Mouse (Mus musculus): ENCODE measurements at regions not wholly inside any gene's neighbourhood (a gene's known extent, or its start where the extent isn't known, plus 50 kb on each side); places are given as distances from the start of the nearest gene placed in this dataset.

DNA sequence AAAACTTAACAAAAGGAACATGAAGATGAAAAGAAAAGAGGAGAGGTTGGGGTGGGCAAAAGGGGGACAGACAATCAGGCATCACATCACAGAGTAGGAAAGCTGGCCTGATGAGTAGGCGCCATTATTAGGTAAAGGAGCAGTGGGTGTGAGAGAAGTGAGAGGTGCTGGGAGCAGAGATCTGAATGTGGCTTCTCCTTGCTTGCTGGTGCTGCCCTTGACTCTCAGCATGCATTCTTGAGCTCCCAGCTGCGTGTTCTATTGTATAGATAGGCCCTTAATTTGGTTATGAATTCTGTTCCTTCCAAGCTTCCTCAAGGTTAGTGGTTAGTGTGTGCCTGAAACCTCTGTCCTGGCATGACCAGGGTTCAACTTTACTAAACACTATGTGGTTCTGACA, 115.0 kb upstream of the Paqr3 start:
- ATAC-seq (ENCODE audit: poor library complexity, severe bottlenecking): no peak

DNA sequence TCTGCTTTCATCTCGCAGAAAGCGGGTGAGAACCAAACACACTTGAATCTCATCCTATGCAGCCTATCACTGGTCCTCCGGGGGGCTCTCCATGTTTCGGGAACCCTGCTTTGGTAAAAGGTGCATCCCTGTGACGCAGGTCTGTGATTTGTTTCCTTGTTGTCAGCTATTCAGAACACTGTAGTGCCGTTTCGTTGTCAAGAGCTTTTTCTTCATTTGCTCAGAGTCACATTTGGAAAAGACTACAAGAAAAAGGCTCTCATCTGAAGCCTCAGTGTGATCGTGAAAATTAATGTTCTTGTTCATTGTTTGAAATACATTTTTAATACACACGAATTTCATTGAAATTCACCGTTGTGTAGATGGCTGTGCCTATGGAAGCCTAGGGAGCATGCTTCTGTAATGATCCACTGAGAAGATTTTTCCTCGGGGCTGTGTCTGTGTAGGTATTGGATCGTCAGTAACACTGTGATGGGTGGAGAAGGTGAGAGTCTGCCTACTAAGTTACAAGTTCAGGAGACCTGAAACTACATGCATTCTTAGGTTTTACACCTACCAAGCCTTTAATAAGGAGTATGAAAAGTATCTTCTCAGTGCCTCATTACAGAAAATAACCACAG, 112.0 kb upstream of the Paqr3 start:
- ATAC-seq (ENCODE audit: poor library complexity, severe bottlenecking): no peak

DNA sequence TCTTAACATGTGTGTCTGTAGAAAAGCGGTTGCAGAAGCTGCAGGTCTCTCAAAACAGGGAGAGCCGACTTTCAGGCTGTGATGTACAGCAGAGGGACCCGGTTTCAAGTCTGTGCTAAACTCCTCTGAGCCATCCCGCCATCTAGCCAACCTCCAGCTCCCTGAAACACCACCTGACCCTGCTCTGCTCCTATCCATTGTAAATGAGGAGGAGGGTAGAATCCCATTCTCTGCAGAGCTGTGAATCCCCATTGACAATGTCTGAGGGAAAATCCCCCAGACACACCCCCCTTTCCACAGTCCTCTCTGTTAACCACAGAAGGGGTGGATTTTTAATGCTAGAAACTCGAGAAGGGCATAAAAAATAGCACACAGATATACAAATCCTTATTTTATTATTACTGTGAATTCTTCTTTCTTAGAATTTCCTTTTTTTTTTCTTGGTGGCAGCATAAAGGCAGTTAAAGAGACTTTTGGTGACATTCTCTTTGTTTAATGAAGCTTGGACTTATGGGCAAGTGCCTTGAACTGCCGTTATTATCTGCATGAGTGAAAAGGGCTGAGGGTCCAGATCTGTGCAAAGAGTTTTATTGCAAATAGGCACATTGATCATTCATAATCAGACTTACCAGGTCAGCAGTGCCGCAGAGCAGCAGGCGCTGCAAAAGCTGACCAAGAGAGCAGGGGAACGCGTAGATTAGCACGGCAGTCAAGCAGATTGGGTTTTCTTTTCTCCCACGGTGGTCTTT, 111.3 kb upstream of the Paqr3 start:
- no peak for ATAC-seq (ENCODE audit: poor library complexity, severe bottlenecking)

DNA sequence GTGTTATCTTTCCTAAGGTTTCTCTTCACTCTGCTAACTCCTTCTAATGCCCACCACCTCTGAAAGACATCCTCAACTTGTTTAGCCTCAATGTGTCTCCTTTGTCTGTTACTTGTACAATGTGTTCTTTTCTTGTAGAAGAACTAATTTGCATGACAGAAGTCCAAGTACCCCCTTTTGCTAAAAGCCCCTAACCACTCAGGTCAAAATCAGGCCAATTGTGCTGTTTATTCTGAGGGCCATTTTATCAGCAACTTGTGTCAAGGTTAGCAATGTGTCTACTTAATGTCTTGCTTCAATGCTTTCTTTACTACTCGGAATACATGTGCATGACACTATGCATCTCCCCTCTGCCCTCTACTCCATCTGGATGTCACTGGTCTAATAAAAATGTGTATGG, 107.3 kb upstream of the Paqr3 start:
- no peak for ATAC-seq (ENCODE audit: poor library complexity, severe bottlenecking)

DNA sequence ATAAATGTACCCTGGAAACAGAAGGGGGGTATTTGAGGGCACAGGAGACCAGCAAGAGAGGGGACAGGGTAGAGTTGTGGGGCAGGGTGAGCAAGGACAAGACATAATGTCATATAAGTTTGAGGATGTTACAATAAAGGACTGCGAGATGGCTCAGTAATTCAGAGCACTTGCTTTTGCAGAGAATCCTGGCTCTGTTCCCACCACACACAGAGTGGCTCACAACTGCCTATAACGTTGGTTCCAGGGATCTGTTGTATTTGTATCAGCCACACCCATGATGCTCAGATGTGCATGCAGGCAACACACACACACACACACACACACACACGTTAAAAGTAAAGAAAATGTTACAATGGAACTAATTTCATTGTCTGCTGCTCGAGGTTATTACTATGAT, 94.2 kb upstream of the Paqr3 start:
- no peak for ATAC-seq (ENCODE audit: poor library complexity, severe bottlenecking)

DNA sequence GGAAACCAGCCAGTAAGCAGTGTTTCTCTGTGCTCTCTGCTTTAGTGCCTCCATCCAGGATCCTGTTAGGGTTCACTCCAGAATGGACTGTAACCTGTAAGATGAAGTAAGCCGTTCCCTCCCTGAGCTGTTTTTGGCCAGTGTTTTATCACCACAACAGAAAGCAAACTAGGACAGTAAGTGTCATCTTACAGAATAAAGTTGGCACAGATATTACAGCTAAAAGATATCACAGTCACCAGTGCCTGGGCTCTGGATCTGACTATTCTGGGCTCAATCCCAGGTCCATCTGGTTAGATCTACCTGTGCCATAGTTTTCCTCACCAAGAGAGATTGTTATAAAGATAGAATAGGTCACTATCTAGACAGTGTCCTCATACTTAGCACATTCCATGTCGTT, 92.9 kb upstream of the Paqr3 start:
- ATAC-seq (ENCODE audit: poor library complexity, severe bottlenecking): no peak

DNA sequence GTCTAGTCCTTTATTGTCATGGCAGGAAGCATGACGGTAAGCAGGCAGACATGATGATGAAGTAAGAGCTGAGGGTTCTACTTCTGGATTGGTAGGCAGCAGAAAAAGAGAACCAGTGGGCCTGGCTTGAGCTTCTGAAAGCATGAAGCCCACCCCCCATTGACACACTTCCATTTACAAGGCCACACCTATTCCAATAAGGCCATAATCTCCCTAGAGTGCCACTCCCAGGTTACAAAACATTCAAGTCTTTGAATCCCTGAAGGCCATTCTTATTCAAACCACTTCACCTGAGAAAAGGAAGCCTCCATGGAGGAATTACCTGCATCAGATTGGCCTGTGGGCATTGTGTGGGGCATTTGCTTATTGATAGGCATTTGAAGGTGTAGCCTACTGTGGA, 92.2 kb upstream of the Paqr3 start:
- ATAC-seq (ENCODE audit: poor library complexity, severe bottlenecking): no peak

DNA sequence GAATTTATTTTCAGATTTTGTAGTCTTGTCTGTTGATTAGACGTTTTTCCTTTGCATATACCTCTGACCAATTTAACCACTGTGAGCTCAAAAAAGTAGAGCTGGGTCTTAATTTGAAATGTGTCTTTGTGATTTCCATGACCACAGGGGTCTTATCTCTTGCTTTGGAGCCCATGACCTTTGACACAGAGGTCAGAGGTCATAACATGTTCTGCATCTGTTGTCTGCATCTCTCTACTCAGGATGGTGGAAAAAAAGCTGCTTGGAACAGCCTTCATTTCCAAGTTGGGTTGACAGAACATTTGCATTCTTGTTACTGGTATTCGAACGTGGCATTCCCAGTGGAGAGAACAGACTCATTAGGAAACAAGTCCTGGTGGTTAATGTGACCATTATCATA, 91.2 kb upstream of the Paqr3 start:
- no peak for ATAC-seq (ENCODE audit: poor library complexity, severe bottlenecking)

DNA sequence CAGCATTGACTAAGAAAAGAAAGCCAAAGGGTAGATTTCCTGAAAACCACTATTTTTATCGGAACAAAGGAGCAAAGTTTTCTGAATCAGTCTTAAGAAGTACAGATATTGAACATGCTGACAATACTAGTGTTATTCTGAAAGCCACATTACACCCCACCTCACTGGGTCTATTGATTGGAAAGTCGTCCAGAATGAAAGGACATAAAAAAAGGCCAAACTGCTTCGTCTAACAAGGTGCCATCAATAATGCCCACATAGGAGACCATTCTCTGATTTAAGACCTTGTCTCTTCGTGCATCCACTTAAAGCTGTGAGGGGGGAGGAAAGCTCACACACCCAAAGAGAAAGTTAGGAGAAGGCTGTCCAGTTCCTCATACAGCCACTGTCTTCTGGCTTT, 89.3 kb upstream of the Paqr3 start:
- no peak for ATAC-seq (ENCODE audit: poor library complexity, severe bottlenecking)

DNA sequence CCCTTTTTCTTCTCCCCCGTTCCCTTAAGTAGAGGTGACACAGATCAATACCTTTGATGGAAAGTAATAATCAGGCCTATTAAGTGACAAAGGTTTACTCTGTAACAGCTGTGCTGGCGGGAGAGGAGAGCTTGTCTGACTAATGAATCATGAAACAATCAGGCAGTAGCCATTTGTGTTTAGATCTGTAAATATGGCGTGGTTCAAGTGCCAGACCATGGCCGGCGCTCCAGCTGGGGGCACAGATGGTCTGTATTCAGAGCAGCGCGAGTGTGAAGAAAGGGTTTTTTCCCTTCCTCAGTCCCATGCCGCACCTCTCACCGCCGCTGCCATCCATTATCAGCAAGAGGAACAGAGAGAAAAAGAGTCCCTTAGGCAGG, 83.9 kb upstream of the Paqr3 start:
- no peak for ATAC-seq (ENCODE audit: poor library complexity, severe bottlenecking)

DNA sequence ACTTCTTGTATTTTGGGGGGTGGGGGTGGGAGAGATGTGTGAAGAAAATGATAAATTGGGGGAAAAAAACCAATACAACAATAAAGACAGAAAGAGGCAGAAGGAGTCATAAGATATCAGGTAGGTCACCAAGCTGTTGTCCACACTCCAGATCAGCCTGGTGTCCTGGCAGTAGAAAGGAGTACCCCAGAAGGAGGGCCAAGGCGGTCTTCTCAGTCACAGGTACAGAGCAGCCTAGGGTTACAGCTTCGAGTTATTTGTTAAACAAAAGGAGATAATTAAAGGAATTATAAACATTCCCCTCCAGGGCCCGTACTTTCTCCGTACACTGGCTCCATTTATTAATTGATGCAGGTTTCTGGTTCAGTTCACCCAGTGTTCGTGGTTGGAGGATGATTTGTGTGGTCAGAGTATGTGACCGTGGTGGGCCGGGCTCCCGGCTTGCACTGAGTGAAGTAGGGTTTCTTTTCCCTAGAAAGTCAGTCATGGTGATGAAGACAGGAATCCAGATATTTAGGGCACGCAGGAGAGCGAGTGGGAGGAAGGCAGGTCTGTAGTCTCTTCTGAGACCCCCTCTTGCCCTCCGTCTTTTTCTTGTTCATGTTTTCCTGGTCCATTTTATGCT, 83.4 kb upstream of the Paqr3 start:
- ATAC-seq (ENCODE audit: poor library complexity, severe bottlenecking): no peak

DNA sequence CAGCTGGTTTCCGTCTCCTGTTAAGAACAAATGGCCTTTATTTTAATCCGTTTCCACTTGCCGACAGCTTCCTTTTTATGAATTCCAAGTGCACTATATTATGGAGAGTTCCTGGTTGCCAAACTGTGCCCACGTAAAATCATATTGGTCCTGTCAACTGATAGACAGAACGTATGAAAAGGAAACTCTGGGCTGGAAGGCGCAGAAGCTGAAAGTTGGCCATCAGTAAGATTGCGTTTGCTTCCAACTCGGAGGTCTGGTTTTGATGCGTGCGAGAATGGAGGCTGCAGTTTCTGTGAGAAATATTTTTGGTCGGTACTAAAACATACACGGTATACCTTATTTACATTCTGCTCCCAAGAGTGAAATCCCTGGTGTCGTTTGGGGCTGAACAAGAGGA, 81.3 kb upstream of the Paqr3 start:
- ATAC-seq (ENCODE audit: poor library complexity, severe bottlenecking): no peak

DNA sequence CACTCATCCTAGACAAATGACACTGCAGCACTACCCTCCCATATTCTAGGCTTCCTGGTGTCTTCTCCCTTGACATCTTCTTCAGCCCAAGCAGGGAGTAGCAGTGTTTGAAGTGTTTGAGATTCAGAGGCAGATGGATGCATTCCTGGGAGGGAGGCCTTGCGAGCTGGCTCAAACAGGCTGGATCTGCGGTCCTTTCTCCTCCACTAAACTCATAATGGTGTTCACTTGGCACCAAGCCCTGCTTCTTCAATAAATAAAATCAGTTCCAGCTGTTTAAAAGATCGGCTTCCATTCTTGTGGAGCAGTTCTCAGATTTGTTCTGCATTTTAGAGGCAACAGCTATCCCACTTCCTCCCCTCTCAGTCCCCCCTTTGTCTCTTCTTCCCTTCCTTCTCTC, 79.3 kb upstream of the Paqr3 start:
- ATAC-seq (ENCODE audit: poor library complexity, severe bottlenecking): no peak

DNA sequence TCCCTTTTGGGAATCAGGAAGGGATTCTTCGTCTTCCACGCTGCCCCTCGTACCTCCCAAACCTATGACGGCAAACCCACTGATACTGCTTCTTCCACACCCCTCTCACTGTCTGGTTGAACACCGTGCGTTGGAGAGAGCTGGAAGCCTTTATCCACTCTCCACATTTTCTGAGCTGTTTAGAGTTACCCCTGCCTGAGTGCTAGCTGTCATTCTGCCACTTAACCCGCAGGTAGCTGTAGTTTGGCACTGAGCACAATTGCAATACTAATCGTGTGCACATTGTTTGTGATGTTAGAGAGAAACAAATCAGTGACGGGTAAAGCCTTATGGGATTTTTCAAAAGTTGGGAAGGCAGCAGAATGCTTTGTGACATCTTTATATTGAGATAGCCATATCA, 73.1 kb upstream of the Paqr3 start:
- ATAC-seq (ENCODE audit: poor library complexity, severe bottlenecking): no peak

DNA sequence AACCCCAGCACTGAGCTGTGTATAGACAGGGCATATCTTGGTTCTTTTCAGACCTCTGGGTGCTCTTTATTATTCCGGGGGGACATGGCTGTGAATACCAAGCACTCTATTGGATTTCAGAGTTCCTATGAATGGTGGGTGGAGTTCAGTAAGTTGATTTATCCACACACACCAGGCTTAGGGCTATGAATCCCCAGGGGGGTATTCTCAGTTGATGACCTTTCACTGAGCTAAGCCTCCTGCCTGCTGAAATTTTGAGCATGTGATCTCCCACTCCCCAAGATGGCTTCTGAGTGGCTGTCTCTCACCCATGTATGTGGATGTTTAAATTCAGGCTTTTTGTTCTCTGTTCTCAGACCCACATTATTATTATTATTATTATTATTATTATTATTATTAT, 69.9 kb upstream of the Paqr3 start:
- ATAC-seq (ENCODE audit: poor library complexity, severe bottlenecking): no peak

DNA sequence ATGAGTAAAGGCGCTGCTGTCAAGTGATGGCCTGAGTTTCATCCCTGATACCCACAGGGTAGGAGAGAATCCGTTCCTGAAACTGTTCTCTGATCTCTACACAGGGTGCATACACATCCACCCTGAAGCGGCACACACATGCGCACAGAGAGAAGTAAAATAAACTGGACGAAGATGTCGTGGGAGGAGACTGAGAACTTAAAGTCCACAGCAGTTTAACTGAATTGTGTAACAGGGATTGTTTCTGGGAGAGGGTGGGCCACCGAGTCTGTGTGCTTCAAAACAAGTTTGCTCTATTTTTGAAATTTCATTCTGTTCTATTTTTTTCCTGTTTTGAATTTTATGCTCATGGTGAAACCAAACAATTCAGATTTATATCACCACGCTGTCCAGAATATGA, 63.0 kb upstream of the Paqr3 start:
- ATAC-seq (ENCODE audit: poor library complexity, severe bottlenecking): no peak

DNA sequence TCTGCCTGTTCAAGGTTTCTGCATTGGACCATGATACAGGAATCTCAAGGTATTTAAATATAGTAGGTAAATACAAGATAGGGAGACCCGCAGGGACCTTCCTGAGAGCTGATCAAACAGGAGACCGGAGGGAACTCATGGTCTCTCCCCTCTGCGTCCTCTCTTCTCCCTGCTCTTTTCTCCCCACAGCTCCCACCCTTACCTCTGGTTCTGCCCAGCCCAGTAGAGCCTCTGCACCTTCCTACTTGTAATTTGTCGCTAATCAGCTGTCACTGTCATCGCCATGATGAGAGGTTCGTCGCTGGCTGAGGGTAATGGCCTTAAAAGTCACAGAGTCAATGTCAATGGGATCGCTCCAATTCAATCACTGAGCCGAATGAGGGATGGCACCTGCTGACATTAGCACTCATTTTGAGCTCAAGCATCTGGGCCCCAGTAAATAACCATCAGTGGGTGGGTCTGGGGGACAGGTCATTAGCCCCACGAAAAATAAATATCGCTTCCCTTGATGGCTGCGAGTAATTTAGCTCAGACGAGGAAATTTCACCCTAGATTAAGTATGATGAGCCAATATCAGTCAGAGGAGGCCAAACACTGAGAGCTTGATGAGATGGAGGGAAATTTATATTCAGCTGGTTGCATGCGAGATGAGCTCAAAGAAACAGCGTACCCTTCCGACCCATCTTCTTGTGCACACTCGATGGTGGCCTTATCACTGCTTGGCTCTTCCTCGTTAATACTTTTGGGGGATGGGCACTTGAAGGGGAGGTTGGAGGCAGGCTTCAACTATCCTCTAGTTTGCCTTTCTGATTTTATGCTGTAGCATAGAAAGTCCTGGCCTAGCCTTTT, 56.2 kb upstream of the Paqr3 start:
- no peak for ATAC-seq (ENCODE audit: poor library complexity, severe bottlenecking)

DNA sequence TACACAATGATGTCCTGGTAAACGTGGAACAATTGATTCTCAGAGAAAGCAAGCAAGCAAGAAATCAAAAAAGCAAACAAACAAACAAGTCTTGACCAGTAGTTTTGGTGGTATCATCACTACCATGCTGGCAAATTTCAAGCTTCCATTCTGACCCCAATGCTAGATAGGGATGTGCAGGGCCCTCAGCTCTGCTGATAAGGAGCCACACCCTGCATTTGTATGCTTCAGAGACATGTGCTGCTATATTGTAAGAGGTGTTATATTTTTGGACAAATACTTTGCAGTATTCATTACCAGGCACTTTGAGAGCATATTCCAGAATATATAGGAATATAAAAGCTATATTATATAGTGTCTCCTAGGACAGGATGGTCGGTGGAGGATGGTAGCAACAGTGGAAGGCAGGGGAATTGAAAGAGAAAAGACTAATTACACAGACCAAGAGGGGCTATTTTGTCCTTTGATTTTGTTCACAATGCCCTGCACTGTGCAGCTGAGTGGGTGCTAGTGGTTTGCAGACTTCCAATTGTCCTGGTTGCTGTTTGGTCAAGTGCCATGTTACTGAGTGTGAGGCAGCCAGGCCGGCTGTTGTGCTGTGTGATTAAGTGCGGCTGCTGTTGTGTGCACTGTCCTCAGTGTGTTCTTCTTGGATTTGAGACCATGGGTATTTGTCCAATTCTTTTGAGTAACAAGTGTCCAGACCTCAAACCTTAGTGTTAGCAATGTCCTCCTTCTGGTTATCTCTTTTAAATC, 54.9 kb upstream of the Paqr3 start:
- ATAC-seq (ENCODE audit: poor library complexity, severe bottlenecking): no peak
